Mouse (Mus musculus) lung, postnatal 25 days (tissue): ENCODE measurements around the gene Exoc2.

Experiments
- DNase-seq: peaks from one replicate; pipeline ENCODE4 v3.0.0; 2022; ENCODE audit warnings: low spot score

Exoc2 gene

DNA sequence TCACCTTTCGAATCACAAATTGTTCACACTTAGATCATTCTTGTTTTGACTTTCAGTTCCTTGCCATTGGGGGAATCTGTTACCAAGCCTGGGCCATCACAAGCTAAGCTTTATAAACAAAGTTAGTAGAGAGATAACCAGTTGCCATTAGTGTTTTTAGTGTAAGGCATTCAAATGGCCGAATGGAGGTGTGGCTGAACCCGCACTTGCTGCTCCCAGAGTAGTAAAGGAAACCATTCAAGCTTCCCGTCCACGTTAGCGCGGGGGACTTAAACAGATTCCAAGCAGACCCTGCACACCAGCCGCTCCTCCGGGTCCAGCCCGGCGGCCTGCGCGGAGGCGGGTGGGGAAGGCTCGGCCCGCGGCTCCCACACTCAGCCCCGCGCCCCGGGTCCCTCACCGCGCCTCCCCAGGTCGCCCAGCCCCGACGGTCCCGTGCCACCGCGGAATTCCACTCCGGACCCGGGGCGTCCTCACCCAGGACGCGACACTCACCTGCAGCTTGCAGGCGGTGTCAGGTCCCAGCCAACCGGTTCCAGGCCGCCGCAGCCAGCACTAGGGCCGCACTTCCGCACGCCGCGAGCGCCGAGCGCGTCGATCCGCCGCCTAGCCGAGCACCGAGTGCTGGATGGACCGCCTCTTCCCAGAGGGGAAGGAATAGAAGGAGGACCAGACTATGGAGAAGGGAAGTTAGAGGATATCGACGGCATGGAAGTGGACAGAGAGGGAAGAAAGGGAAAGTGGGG is at the start of gene Exoc2, which contains the start of gene Gm5447:
Gene Exoc2, minus strand, starts transcription at position 593 of the 746 bp plus-strand sequence.
Gene Gm5447, plus strand, starts transcription at position 704 of the 746 bp plus-strand sequence.
- DNase-seq = peak; percentile 84

DNA sequence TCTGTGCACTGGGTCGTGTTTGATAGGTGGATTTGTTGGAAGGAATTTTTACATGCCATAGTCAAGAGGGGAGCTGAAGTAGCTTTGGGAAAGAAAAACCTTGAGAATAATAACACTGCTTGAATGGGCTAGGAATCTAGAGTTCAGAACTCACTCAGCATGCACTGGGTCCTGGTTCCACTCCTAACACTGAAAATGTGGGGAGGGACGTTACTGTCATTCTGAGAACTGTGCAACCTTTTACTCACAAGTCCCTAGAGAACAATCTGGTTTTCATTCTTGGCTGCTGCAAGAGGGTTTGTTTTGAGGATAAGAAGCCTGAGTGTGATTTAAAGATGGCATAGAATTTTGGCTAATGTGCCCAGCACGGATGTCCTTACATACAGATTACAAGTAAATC is 49.8 kb upstream of the Exoc2 start:
- no peak for DNase-seq

DNA sequence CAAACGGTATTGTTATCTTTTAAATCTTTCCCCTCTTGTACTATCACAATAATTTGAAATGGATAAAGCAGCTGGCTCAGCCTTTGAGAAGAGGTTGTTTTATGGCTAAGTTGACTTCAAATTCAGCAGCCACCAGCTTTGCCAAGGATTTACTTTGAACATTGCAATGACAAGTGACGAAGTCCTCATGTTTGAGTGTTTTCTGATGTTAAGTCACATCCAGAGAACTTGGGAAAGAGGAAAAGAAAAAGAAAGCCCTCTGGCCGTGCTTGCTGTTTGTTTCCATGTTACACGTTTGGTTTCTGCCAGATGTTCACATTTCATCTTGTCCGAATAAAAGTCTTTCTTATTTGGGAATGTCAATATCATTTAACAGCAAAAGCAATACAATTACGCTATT is 48.0 kb upstream of the Exoc2 start:
- DNase-seq = peak; percentile 51

DNA sequence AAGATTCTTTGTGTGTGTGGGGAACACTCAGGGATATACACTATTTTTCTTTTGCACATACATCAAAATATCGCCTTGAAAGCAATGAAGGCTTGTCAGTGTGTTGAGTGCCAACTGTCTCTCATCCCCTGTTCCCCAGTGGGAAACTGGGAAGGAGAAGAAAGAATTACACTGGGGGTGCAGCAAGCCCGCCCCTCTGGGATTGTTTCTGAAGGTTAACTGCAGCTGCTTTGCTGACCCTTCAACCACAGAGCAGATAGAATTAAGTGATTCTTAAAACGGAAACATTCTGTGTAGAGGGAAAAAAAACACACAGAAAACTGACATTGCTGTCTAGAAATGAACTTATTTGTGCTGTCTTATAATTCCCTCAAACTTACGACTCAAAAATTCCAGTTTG is 47.6 kb upstream of the Exoc2 start:
- DNase-seq = peak; percentile 42

DNA sequence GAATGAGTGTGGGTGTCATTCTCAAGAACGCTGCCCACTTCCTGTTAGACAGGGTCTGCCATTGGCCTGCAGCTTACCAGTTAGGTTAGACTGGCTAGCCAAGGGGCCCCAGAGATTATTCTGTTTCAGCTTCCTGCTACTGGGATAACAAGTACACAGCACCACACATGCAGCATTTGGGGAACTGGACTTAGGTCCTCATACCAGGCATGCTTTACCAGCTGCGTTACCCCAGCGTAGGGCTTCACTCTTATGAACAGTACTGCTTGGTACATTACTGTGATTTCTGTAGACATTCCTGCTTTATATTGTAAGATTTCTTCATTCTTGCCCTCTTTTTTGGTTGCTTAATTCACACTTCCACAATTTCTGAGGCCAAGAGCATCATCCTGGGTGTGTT is 43.7 kb upstream of the Exoc2 start:
- DNase-seq = no peak

DNA sequence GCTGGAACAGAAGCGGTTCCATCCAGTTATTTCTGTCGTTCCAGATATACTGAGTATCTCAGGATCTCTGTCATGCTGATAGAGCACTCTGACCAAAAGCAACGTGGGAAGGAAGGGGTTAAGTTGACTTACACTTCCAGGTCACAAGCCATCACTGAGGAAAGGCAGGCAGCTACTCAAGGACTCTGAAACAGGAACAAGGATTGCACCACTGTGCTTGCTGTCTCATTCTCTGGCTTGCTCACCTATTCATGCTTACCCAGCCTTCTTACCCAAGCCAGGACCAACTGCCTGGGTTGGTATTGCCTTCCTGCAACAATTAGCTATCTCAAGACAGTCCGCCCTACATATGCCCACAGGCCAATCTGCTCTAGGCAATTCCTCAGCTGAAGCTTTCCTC is 31.1 kb upstream of the Exoc2 start:
- DNase-seq = peak; percentile 8

DNA sequence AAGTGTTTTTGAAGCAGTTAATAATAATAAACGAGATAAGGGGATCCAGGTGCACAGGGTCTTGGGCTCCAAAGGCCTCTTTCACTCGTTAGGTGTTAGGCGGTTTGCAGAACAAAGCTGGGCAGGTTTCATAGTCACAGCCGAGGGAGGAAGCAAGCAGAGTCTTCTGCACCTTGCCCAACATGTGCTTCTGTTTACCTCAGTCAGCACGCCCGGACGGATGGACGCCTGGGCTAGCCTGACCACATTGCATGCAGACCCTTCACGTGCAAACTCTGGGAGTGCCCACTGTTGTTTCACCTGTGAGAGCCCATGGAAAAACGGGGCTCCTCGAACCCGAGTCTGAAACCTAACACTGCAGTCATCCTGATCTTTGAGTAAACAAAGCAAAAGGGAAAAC is 30.6 kb upstream of the Exoc2 start:
- no peak for DNase-seq

DNA sequence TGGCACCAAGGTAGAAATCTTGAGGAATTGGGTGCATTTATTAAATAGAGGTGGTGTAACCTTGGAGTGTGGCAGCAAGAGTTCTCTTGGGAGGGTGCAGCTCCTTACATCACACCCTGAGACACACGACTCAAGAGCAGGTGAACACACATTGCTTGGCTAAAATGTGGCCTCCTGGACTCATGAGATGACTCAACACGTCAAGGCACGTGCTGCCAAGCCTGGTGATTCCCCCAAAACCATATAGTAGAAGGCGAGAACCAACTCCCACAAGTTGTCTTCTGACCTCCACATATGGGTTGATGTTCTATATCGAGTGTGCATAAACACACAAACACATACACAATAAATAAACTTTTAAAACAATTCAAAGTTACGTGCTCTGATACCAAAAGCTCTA is 25.9 kb upstream of the Exoc2 start:
- no peak for DNase-seq

DNA sequence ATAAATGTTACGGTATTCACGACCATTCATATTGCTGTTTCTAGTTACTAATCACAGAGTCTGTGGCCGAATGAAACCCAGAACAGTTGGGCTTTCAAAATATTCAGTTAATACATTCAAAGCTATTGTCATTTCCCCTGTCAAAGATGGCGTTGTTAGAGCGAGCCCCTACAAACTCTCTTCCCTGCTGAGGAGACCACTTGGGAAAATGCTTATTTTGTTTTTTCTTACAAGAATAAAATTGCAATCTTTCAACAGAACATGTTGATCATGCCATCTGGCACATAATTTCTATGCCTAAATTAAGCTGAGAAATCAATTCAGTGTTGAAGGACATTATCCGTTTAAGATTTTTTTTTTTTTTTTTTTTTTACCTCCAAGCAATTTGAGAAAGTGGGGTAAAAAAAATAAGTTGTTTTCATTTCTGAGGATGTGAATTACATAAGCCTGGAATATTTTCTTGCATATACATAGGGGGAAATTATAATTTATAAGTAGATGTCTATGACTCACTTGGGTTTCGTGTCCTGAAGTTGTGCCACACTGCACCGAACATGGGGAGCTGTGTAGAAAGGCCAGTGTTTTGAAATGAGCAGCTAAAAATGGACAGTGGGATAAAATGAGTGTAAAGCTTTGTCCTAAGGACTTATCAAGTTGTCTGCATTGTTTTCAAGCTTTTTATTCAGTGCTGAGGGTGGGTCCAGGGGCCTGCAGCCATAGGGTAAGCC is 23.8 kb upstream of the Exoc2 start:
- no peak for DNase-seq

DNA sequence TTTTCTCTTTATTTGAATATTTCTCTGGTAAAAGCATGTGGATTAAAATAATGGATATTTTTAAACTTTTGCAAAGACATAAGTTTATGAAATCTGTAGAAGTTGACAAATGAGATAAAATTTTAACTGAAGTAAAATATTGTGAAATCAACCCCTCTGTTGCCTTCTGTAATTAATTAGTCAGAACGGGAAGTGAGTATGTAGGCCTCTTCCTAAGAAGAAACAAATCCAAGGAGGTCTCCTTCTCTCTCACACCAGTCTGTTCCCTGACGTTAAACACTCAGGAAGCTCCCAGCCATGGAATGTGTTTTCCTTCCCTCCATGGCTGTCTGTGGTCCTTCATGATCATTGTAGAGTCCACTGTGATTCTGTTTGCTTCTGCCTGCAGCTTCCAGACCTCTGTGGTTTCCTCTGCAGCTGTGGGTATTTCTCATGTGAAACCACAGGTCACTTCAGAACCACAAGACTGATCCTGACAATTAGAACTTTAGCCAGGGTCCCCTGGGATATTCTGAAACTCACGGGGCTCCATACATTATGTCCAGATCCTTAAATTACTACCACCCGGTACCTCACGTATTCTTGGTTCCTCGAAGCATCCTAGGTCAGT is 20.5 kb upstream of the Exoc2 start:
- no peak for DNase-seq

DNA sequence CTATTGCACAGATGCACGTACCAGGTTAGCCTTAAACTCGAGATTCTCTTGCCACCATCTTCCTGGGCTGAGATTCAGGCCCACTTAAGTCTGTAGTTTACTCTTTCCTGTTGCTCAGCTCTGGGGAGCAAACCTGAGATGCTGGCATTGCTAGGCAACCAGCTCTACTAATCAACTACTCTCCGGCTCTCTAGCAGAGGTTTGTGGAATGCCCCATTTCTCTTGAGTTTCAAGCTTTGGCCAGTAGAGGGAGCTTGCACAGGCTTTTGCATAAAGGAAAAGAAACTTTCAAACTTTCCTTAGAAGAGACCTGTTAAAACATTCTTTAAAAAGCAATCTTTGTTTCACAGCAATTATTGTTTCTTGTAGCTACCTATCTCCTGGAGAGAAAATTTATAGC is 19.9 kb upstream of the Exoc2 start:
- peak; percentile 77 for DNase-seq

DNA sequence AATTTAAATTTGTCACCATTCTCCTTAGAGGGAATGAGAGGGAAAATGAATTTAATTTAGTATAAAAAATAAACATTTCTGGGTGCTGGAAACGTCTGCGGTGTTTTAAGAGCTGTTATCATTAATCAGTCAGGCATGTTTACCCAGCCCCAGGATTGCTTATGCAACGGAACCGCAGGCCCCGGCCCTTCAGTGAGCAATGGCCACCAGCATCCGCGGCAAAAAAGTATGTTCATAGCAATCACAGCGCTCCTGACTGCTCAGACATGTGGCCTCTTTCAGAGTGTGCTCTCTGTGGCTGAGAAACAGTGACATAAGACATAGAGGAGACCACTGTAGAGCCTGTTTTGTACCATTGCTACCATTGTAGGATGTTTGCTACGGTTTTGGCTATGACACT is 16.3 kb upstream of the Exoc2 start:
- DNase-seq = no peak

DNA sequence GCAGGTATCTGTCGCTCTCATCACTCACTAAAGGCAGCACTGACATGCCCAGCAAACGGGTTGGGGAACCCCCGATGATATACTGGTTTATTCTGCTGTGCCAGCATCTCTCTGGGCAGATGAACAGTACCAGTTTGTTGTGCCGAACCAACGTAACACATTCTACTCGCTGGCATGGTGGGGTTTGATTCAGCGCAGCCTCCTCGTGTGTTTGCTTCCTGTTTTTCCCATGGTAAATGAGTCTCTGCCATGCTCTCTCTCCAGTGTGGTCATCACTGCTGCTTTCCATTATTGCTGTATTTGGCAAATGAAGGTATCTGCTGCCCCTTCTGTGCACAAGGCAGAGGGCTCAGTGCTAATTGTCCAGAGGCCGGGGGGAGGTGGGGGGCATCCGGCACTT is 15.8 kb upstream of the Exoc2 start:
- DNase-seq = no peak

DNA sequence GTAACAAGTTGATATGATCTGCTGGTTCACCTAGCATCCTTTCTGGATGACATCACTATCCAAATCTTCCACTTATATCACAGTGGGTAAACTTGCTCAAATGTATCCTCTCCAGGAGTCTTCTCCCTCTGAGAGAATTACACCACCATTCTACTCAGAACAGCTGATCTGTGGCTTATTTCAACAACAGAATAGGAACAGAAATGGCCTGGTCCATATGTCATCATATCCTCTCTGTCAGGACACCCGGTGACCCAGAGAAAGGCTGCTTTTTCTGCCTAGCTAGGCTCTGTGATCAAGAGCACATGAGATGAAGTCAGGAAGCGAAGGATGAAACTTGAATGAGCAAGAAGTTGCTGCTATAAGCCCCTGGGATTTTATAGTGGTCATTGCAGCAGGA is 13.8 kb upstream of the Exoc2 start:
- DNase-seq = no peak

DNA sequence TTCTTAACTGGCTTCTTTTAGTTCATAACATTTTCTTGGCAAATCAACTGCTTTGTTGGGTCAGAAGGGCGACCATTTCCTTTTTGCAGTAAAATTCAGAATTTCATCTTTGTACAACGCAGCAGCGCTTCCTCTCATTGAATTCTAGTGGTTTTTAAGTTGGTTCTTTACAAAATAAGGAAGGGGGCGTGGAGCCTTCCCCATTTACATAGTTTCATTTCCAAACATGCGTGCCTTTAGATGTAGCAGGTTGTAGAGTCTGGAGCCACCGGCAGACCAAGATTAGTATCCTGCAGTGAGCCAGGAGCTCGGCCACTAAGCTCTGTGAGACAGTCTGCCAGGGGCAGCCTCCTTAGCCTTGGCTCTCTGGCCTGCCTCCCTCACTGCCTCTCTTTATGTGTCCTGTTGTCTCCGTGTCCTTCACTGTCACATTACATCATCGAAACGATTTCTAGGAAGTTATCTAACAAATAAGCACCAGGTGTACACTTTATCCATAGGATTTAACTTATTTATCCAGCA is 13.1 kb upstream of the Exoc2 start:
- no peak for DNase-seq

DNA sequence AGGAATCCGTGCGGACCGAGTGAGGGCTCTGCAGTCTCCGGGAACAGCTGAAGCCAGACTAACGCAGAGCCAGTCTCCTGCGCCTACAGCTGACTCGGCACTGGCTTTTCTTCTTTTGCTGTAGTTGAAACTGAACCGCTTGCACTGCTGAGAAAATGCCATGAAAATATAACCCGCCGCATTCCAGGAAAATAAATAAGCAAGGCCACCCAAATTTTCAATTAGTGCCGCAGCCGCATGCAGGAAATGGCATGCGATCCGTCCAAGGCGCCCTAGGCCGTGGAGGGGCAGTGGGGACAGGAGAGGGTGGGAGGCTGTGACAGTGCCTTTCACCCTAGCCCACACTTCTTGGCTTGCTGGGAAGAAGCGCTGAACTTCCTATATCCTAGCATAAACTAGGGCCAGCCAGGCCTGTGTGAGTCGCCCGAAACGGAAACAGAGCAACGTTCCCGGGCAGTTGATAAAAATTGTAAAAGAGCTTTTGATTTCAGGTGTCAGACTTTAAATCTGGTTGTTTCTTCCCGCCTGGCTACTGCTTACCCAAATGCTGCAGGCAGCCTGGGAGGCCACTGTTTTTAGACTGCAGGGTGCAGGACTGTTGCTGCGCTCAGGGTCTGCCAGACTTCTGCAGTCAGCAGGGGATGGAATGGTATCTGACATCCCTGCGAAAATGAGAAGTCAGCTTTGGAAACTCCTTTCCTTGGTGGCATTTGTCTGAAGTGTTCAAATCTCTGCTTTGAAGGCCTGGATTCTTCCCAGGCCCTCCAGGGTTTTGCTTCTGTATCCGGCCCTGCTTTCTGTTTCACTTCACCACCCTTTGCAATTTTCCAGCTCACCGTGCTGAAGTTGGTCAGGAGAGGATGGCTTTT is 11.9 kb upstream of the Exoc2 start:
- peak; percentile 37 for DNase-seq

DNA sequence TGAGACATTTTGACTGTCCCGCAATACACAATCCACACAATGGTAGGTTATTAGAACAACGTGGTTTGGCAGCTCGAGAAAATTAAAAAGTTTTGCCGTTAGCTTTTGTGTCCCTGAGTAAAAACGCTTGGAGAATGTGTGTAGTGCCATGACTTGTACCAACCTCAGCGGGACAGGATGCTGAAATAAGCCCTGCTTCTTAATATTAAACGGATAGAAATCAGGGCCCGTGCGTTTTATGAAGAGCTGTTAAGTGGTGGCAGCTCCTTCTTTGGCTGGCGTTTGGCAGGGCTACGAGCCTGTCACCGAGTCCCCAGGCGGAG is 11.3 kb upstream of the Exoc2 start:
- DNase-seq = no peak

DNA sequence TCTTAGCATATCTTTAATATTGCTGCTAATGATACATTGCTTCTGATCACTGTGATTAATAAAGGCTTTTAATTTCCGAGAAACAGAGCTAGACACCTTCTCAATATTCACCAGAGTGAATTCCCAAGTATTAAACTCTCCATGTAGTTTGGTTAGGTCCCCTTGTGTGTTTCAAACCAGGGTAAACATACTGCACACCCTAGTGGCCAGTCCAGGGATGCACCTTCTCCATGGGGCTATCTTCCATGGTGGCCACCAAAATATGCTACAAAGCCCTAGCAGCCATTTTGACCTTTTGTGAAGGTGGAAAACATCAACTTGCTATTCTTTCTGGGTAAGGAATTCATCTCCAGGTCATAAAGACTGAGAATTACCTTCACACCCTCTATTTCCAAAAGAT is 7.8 kb upstream of the Exoc2 start:
- DNase-seq = peak; percentile 65

DNA sequence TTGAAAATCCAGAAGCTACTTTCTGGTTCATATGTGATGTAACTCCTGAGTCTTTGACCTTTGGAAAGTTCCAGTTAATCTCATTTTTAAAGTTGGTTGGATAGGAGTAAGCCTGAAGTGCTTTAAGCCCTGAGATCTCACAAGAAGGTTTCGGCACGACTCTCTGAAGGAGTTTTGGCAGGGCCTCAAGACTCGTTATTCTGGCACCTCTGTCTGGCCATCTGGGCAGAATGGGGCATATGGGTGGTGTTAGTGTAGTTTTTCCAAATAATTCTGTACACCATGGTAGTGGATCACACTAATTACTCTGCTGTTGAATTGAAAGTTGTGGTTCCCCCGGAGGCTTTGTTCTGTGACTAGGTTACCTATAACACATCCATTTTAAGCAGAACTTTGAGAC is 4.3 kb upstream of the Exoc2 start:
- DNase-seq = no peak

DNA sequence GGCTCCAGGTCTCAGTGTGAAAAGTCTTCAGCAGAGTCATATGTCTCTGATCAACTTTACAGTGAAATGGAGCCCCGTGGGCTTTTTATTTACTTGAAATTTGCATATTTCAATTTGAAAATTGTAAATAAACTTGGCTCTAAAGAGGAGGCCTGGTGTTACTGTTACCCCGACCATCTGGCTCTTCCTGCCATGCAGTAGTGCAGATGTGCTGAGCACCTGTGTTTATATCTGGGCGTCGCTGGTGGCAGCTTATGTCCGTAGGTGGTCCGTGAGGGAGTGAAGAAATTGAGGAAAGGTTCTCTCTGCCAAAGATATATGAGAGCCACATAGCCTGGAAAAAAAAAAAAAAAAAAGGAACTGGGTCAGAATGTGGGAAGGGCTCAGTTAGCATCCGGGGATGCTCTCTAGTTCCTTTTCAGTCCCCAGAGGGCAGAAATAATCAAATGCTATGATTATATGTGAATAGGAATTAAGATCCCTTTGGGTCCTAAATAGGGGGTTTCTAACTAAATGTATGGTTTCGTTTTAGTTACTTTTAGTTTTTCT is 2.7 kb upstream of the Exoc2 start:
- no peak for DNase-seq

DNA sequence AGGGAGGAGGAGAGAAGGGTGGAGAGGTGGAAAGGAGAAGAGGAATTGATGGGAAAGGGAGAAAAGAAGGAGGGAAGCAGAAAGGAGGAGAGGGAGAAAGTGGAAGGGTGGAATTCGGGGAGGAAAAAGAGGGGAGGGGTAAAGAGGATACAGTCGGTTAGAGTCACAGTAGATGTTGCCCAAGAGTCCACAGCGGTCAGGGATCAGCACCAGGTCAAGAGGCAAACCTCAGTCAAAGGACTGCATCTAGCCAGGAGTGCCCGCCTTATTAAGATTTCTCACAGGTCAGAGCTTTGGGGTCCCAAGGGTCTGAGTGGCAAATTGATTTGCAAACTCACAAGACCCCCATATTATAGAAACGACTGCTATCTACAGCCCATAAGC is 346 bp upstream of the Exoc2 start:
- no peak for DNase-seq

DNA sequence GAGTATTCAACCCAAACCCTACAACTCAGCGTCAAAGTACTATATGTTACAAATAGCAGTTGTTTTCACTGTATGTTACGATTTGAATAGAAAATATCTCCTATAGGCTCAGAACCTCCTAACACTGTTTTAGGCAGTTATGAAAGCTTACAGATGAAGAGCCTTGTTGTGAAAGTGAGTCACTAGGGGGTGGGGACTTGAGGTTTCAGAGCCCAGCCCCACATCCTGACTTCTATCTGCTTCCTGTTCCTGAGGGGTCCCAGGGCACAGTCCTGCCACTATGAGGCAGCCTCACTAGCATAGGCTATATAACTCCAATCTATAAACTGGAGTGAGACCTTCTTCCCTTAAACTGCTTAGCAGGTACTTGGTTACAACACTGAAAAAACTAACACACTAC is 1.8 kb downstream of the Exoc2 start:
- peak; percentile 55 for DNase-seq
